Mouse (Mus musculus) neural tube, embryonic 13.5 days (tissue): ENCODE data around the gene Ano4. TPM values are rescaled to one million over a fixed set of nuclear protein-coding genes. Genes with fewer than 3 reads are reported as not detected.

Experiments used
- ATAC-seq: fragments of 200-750 bp; cut with Nextera tagmentation; 2 replicates; pipeline ENCODE4 v1.8.0; 2017; ENCODE audit warnings: low read depth, mild to moderate bottlenecking, moderate TSS enrichment, moderate library complexity
- H3K27ac ChIP-seq: fragments of 300-500 bp; sonication (generic); replicated peaks from 2 replicates; pipeline ENCODE4 v1.5.1; 2015; ENCODE audit warnings: moderate library complexity, mild to moderate bottlenecking, inconsistent platforms
- H3K27me3 ChIP-seq: fragments of 300-500 bp; sonication (generic); 2 replicates; pipeline ENCODE4 v1.6.1; 2015; ENCODE audit warnings: mild to moderate bottlenecking, inconsistent platforms
- H3K36me3 ChIP-seq: fragments of 300-500 bp; sonication (generic); 2 replicates; pipeline ENCODE4 v1.6.1; 2015; ENCODE audit warnings: mild to moderate bottlenecking, inconsistent platforms
- H3K4me1 ChIP-seq: fragments of 300-500 bp; sonication (generic); replicated peaks from 2 replicates; pipeline ENCODE4 v1.6.1; 2015; ENCODE audit warnings: inconsistent platforms
- H3K4me2 ChIP-seq: fragments of 300-500 bp; sonication (generic); 2 replicates; pipeline ENCODE4 v1.6.1; 2015; ENCODE audit warnings: inconsistent platforms, mild to moderate bottlenecking, moderate library complexity
- H3K4me3 ChIP-seq: fragments of 300-500 bp; sonication (generic); 2 replicates; pipeline ENCODE4 v1.5.1; 2015; ENCODE audit warnings: mild to moderate bottlenecking, inconsistent platforms
- H3K9ac ChIP-seq: fragments of 300-500 bp; sonication (generic); 2 replicates; pipeline ENCODE4 v1.6.1; 2015; ENCODE audit warnings: moderate library complexity, mild to moderate bottlenecking, inconsistent platforms
- H3K9me3 ChIP-seq: fragments of 300-500 bp; sonication (generic); 2 replicates; pipeline ENCODE4 v1.6.1; 2016; ENCODE audit warnings: inconsistent platforms
- WGBS: fragments of 180-500 bp; shearing (Covaris S2); methylation state at CpG from one replicate; pipeline ENCODE4 v1.1.7; 2015; 5-methylcytosine and 5-hydroxymethylcytosine counted together
- polyA plus RNA-seq: library from polyadenylated mRNA; unstranded; fragments of >200 nt; fragmentation: Nextera tagmentation; extraction: Ambion mirVana; gene quantifications from 2 replicates; pipeline ENCODE4 v1.2.1, GENCODE M21; 2015

The Ano4 gene
- 7.0 and 8.5 TPM in 2 replicates for polyA plus RNA-seq

DNA sequence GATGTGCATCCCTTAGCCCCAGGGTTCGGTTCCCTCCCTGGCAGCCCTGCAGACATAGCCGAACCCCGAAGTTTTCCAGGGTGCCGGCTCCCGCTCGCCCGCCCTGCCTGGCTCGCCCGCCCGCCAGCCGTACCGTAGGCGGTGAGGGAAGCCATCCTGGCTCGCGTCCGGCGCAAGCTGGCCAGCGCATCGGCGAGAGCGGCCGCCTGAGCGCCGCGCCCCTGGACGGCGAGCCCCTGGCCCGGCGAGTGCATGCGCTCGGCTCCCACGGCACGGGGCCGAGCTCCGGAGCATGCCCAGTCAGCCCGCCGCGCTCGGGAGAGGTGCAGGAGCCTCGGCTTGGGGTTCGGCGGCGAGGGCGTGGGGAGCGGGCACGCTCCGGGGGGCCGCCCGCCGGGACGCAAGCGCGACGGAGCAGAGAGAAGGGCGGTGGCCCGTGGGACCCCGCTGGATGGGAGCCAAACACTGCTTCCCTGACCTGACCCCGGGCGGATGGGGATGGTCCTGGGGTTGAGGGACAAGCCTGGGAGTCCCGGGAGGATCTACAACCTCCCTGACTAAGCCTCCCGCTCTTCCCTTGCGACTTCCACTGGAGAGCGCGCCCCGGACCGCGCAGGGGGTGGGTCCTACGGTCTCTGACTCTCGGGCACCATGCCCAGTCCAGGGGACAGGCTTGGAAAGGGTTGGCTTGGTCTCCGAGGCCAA lies at the start of gene Ano4:
Gene Ano4, minus strand, starts transcription at position 272 of the 705 bp plus-strand sequence.
- Histone ChIP-seq H3K9ac (peak within 1 kb of the TSS; percentile 77), H3K4me2 (peak within 1 kb of the TSS; percentile 94), H3K4me1 (peaks cover 13% of the 10 kb centered on the region), H3K27me3 (peaks cover 43% of the 10 kb centered on the region), H3K36me3 (no peaks in the 10 kb centered on the region), H3K27ac (no peak within 1 kb of the TSS), H3K4me3 (peak within 1 kb of the TSS; percentile 59), H3K9me3 (no peaks in the 10 kb centered on the region)
- under 1% methylated on average over 58 of the region's 70 CpGs for WGBS
- peak; percentile 85 for ATAC-seq

GRCm38 (mm10) chr10:89392687-89393086 lies 48.1 kb upstream of the Ano4 start:
- H3K4me3 ChIP-seq: no peak overlapping the region
- no peak overlapping the region for H3K27ac ChIP-seq
- peaks cover 9% of the 10 kb centered on the region; the same call in 1 of the 2 replicates for H3K4me1 ChIP-seq
- H3K27me3 ChIP-seq: peaks cover 3% of the 10 kb centered on the region; the same call in 1 of the 2 replicates
- no peak for ATAC-seq
- H3K36me3 ChIP-seq: no peaks in the 10 kb centered on the region
- H3K9ac ChIP-seq: no peak overlapping the region
- no peaks in the 10 kb centered on the region for H3K9me3 ChIP-seq
- WGBS: 39% methylated on average over 4 of the region's 4 CpGs
- no peak overlapping the region for H3K4me2 ChIP-seq

DNA sequence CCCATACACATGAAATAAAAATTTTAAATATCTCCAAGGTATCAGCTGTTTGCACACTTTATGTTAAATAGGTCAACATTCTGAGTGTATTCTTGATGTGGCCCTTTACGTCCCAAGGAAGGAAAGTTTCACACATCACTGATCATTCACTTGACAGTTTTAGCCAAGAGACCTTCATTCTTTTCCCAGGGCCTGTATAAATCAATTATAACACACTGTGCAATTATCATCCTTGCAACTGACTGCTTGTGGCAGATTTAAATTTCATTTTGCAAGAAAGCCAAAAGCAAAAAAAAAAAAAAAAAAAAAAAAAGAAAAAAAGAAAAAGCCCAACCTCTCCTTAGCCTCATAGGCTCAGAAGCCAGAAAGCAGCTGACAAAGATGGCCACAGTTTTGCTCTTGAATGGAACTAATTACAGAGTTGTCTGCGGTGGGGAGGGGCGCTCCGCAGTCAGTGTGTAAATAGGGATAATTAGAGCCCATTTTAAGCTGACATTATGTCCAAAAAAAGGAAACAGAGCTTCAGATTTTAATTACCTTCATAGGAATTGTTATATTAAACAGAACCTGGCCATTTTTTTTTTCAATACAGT lies 47.1 kb upstream of the Ano4 start:
- no peak for ATAC-seq

DNA sequence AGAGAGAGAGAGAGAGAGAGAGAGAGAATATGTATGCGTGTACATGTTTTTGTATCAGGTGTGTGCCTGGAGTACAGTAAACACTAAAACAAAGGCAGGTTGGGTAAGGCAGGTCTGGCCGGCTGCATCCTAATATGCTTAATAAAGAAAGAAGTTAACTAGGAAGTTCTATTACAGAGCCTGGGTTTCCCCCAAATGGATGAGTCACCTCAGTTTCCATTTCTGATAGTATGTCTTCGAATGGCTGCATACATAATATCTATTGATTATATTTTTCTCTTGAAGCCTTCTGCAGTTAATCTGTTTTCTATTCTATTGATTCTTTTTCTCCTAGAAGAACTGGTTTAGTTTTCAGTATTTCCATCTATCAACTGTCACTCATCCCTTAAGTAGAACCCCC lies 41.9 kb upstream of the Ano4 start:
- Histone ChIP-seq H3K27ac (no peak overlapping the region), H3K4me1 (no peaks in the 10 kb centered on the region), H3K4me2 (no peak overlapping the region), H3K27me3 (peaks cover 3% of the 10 kb centered on the region; the same call in 1 of the 2 replicates), H3K9ac (no peak overlapping the region), H3K36me3 (no peaks in the 10 kb centered on the region), H3K4me3 (no peak overlapping the region), H3K9me3 (no peaks in the 10 kb centered on the region)
- ATAC-seq: no peak
- 94% methylated on average over 3 of the region's 3 CpGs for WGBS

More for the DNA sequence above, 47.1 kb upstream of the Ano4 start:
- Histone ChIP-seq H3K36me3 (no peaks in the 10 kb centered on the region), H3K27me3 (peaks cover 3% of the 10 kb centered on the region; the same call in 1 of the 2 replicates), H3K4me2 (no peak overlapping the region), H3K9me3 (no peaks in the 10 kb centered on the region), H3K27ac (no peak overlapping the region), H3K4me1 (peaks cover 9% of the 10 kb centered on the region; the same call in 1 of the 2 replicates), H3K9ac (no peak overlapping the region), H3K4me3 (no peak overlapping the region)
- WGBS: 70% methylated on average over 4 of the region's 4 CpGs

DNA sequence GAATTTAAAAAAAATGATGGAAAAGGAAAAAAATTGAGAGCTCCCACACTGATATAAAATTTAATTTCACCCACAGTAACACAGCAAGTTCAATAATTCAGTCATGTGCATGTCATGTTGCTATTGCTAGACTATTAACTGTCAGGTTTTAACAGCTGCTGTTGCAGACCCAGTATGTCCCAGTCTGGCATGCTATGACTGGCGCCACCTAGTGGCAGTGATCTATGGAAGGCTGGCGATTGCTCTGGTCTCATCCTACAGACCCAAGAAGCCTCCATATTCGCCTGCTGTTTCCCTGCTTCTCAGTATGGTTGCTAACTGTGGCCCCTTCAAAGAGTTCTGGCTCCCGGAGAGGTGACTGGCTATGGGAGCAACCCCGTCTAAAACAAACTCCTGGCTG lies 38.9 kb upstream of the Ano4 start:
- Histone ChIP-seq H3K4me3 (no peak overlapping the region), H3K4me2 (no peak overlapping the region), H3K4me1 (no peaks in the 10 kb centered on the region), H3K9ac (no peak overlapping the region), H3K27ac (no peak overlapping the region), H3K27me3 (no peaks in the 10 kb centered on the region), H3K9me3 (no peaks in the 10 kb centered on the region), H3K36me3 (no peaks in the 10 kb centered on the region)
- 0 out of 2 replicates have a peak, but pooled peaks have one; percentile 69 for ATAC-seq
- 6% methylated on average over 5 of the region's 5 CpGs for WGBS

GRCm38 (mm10) chr10:89377750-89378149 lies 33.2 kb upstream of the Ano4 start:
- Histone ChIP-seq H3K4me2 (no peak overlapping the region), H3K9me3 (0 out of 2 replicates have a peak, but pooled peaks cover 3% of the 10 kb centered on the region), H3K9ac (no peak overlapping the region), H3K27ac (no peak overlapping the region), H3K4me3 (no peak overlapping the region), H3K27me3 (no peaks in the 10 kb centered on the region), H3K4me1 (no peaks in the 10 kb centered on the region), H3K36me3 (no peaks in the 10 kb centered on the region)
- 72% methylated on average over 4 of the region's 4 CpGs for WGBS
- no peak for ATAC-seq

- Histone ChIP-seq H3K27ac (no peak overlapping the region), H3K9me3 (no peaks in the 10 kb centered on the region), H3K36me3 (no peaks in the 10 kb centered on the region), H3K4me3 (no peak overlapping the region), H3K9ac (no peak overlapping the region), H3K4me2 (no peak overlapping the region), H3K4me1 (no peaks in the 10 kb centered on the region), H3K27me3 (no peaks in the 10 kb centered on the region)
- WGBS: 47% methylated on average over 1 of the region's 1 CpGs
- ATAC-seq: no peak
Observed at GRCm38 (mm10) chr10:89370051-89370450, 25.5 kb upstream of the Ano4 start.

GRCm38 (mm10) chr10:89358933-89359332 lies 14.4 kb upstream of the Ano4 start:
- no peaks in the 10 kb centered on the region for H3K27me3 ChIP-seq
- no peaks in the 10 kb centered on the region for H3K4me1 ChIP-seq
- no peak overlapping the region for H3K4me3 ChIP-seq
- H3K27ac ChIP-seq: no peak overlapping the region
- ATAC-seq: no peak
- WGBS: 80% methylated on average over 3 of the region's 3 CpGs
- no peak overlapping the region for H3K4me2 ChIP-seq
- H3K9me3 ChIP-seq: no peaks in the 10 kb centered on the region
- H3K36me3 ChIP-seq: no peaks in the 10 kb centered on the region
- H3K9ac ChIP-seq: no peak overlapping the region

DNA sequence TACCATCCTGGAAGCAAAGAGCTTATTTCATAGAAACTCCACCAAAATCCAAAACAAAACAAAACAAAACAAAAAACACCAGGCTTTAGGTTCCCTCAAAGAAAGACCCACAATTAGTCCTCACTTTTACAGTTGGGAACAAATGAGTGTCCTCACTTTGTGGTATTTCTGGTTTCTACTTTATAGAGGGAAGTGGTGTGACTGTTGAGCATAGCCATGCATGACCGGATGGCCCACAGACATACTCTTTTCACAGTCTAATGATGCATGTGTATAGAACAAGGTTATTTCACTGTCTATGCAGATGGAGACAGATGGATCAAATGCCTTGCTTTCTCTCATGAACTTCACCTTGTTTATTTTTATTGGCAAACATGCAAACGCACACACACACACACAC lies 10.1 kb upstream of the Ano4 start:
- H3K4me1 ChIP-seq: no peaks in the 10 kb centered on the region
- H3K4me3 ChIP-seq: no peak overlapping the region
- H3K9me3 ChIP-seq: no peaks in the 10 kb centered on the region
- H3K27me3 ChIP-seq: no peaks in the 10 kb centered on the region
- no peaks in the 10 kb centered on the region for H3K36me3 ChIP-seq
- H3K4me2 ChIP-seq: no peak overlapping the region
- 88% methylated on average over 2 of the region's 2 CpGs for WGBS
- H3K9ac ChIP-seq: no peak overlapping the region
- no peak for ATAC-seq
- no peak overlapping the region for H3K27ac ChIP-seq

DNA sequence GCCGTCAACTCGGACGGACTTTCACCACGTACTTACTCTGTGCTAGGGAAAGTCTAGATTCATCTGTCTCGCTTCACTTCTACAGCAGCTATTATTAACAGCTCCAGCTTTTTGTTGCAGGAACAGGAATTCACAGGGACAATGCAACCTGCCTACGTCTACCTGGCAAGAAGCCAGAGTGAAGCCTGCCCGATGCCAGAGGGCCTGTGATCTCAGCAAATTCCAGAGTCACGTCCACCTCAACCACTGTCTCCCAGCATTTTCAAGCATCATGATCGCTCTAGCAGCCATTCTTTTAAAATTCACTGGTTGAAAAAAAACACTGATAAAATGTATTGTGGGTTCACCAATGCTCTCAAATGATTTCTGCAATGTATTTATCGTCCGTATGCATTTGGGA lies 6.9 kb upstream of the Ano4 start:
- H3K4me1 ChIP-seq: no peaks in the 10 kb centered on the region
- H3K4me3 ChIP-seq: no peak overlapping the region
- no peak for ATAC-seq
- WGBS: 78% methylated on average over 11 of the region's 11 CpGs
- H3K27ac ChIP-seq: no peak overlapping the region
- H3K36me3 ChIP-seq: no peaks in the 10 kb centered on the region
- no peak overlapping the region for H3K4me2 ChIP-seq
- H3K27me3 ChIP-seq: peaks cover 4% of the 10 kb centered on the region
- H3K9me3 ChIP-seq: no peaks in the 10 kb centered on the region
- H3K9ac ChIP-seq: no peak overlapping the region

DNA sequence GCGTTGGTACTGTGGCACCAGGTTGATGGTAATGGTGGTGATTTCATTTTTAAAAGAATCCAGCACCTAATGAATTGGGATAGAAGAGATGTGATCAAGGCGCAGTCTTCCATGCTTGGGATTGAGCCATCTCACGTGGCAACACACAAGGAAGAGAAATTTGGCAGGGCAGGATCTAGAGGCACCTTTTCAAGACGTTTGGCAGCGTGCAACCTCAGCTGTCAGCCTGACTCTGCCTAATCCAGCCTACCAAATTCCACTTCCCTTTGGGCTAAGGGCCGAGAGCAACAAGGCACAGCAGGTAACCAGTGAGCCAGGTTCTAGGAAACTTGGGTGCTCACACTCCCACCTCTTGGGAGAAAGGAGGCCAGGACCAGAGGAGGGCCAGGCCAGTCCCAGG lies 1.0 kb upstream of the Ano4 start:
- WGBS: 74% methylated on average over 6 of the region's 6 CpGs

DNA sequence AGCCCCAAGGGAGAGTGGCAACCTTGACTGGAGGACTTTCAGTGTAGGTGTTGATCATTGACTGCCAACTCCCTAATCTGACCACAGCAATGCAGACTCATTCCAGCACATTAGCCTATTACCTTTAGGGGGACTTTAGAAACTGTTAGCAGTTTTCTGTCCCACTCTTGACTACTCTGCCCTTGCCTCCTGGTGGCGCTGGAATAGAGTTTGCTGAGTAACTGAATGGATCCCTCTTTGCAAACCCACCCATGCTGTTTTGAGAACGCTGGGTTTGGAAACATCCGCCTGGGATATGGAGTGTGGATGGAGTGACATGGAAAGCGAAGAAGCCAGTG lies 603 bp upstream of the Ano4 start:
- H3K36me3 ChIP-seq: no peaks in the 10 kb centered on the region
- 53% methylated on average over 4 of the region's 4 CpGs for WGBS
- H3K9me3 ChIP-seq: no peaks in the 10 kb centered on the region
- ATAC-seq: peak; percentile 17; the same call in 1 of the 2 replicates
- H3K4me1 ChIP-seq: peaks cover 13% of the 10 kb centered on the region
- peak overlapping the region; percentile 59 for H3K4me3 ChIP-seq
- peak overlapping the region; percentile 77; the same call in 1 of the 2 replicates for H3K9ac ChIP-seq
- peaks cover 43% of the 10 kb centered on the region for H3K27me3 ChIP-seq
- H3K27ac ChIP-seq: no peak overlapping the region
- H3K4me2 ChIP-seq: peak overlapping the region; percentile 94

More for the DNA sequence above, 1.0 kb upstream of the Ano4 start:
- no peak overlapping the region for H3K4me2 ChIP-seq
- no peak for ATAC-seq
- no peak overlapping the region for H3K27ac ChIP-seq
- H3K9me3 ChIP-seq: no peaks in the 10 kb centered on the region
- H3K4me1 ChIP-seq: peaks cover 13% of the 10 kb centered on the region
- no peaks in the 10 kb centered on the region for H3K36me3 ChIP-seq
- H3K9ac ChIP-seq: no peak overlapping the region
- H3K27me3 ChIP-seq: peaks cover 43% of the 10 kb centered on the region
- H3K4me3 ChIP-seq: no peak overlapping the region
